ENCODE assay signal across 8 mouse cellular contexts in the genomic region with DNA sequence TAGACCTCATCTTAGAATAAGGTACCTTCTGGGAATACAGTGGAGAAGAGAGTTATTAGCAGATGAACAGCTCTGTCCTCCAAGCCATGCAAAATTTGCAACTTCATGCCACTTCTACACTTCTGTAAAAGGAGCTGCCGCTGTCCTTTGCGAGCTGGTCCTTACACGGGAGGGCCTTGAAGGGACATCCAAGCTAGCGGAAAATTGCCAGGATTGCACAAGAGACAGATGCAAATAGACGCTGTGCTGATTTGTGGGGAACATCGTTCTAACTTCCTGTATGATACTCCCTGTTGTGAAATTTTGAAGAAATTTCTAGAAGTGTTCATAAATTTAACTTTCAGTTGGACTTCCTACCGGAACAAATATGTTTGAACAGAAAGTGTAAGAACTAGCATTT.
DNase-seq lines count a peak whose midpoint lies in the region; ATAC-seq and TF ChIP-seq lines count a peak whose summit lies in the region.

No protein-coding gene starts in this region.

- no peak for TF ChIP-seq CTCF in liver, postnatal 0 days (IDR thresholded peaks at IDR 0.05; ENCODE audit: low read depth)

- no peak overlapping the region for H3K27ac ChIP-seq in heart, embryonic 12.5 days (ENCODE audit: poor library complexity, severe bottlenecking)
- H3K27ac ChIP-seq in liver, postnatal 0 days (ENCODE audit: low read depth) = no peak overlapping the region
- no peak overlapping the region for H3K27ac ChIP-seq in forebrain, embryonic 11.5 days (ENCODE audit: low read depth, low read length)

- 86% methylated on average over 7 of the region's 7 CpGs for WGBS in heart, embryonic 12.5 days
- 65% methylated on average over 7 of the region's 7 CpGs for WGBS in liver, postnatal 0 days (ENCODE audit: insufficient replicate concordance)
- WGBS in forebrain, embryonic 11.5 days = 94% methylated on average over 7 of the region's 7 CpGs

- peak; percentile 33; the same call in 1 of the 2 replicates for TF ChIP-seq EP300 in liver, postnatal 0 days (IDR thresholded peaks at IDR 0.05; ENCODE audit: low read depth)

- H3K4me3 ChIP-seq in heart, embryonic 12.5 days = no peak overlapping the region
- no peak overlapping the region for H3K4me3 ChIP-seq in liver, postnatal 0 days (ENCODE audit: low read depth, low read length)
- H3K4me3 ChIP-seq in forebrain, embryonic 11.5 days (ENCODE audit: low read depth, low read length) = no peak overlapping the region

- no peak overlapping the region for H3K4me2 ChIP-seq in heart, embryonic 12.5 days
- no peak overlapping the region for H3K4me2 ChIP-seq in liver, postnatal 0 days (ENCODE audit: low read depth, low read length)
- no peak overlapping the region for H3K4me2 ChIP-seq in forebrain, embryonic 11.5 days (ENCODE audit: low read depth, low read length, severe bottlenecking)

- DNase-seq in heart, adult 18-20 months = peak; percentile 37 to 77
- peak; percentile 92 for DNase-seq in 416B (ENCODE audit: low read depth)
- DNase-seq in liver, postnatal 0 days = peak; percentile 37
- DNase-seq in right cerebral cortex, postnatal 10 days (ENCODE audit: low spot score in 2 of 2) = no peak
- no peak for DNase-seq in forebrain, embryonic 11.5 days (ENCODE audit: low spot score)
- no peak for DNase-seq in right cerebral cortex, postnatal 4 days

- no peaks in the 10 kb centered on the region for H3K9me3 ChIP-seq in heart, embryonic 12.5 days (replicated peaks)
- no peaks in the 10 kb centered on the region for H3K9me3 ChIP-seq in liver, postnatal 0 days (ENCODE audit: low read length)
- H3K9me3 ChIP-seq in forebrain, embryonic 11.5 days (ENCODE audit: control insufficient read depth, low read length) = no peaks in the 10 kb centered on the region

- no peak overlapping the region for H3K9ac ChIP-seq in heart, embryonic 12.5 days
- no peak overlapping the region for H3K9ac ChIP-seq in liver, postnatal 0 days (replicated peaks)
- no peak overlapping the region for H3K9ac ChIP-seq in forebrain, embryonic 11.5 days (ENCODE audit: low read length)

- ATAC-seq in heart, embryonic 12.5 days (ENCODE audit: insufficient number of reproducible peaks, low FRiP score) = no peak
- ATAC-seq in common myeloid progenitor, adult 5-6 weeks (replicated peaks; ENCODE audit: low read depth, poor library complexity, severe bottlenecking) = peak; percentile 100
- peak; percentile 63; the same call in 1 of the 2 replicates for ATAC-seq in liver, postnatal 0 days
- no peak for ATAC-seq in forebrain, embryonic 11.5 days (replicated peaks; ENCODE audit: low FRiP score)

- H3K4me1 ChIP-seq in heart, embryonic 12.5 days (replicated peaks) = no peaks in the 10 kb centered on the region
- no peaks in the 10 kb centered on the region for H3K4me1 ChIP-seq in liver, postnatal 0 days (ENCODE audit: insufficient read depth)
- H3K4me1 ChIP-seq in forebrain, embryonic 11.5 days (replicated peaks; ENCODE audit: control insufficient read depth, insufficient read depth, low read length) = no peaks in the 10 kb centered on the region

- no peaks in the 10 kb centered on the region for H3K27me3 ChIP-seq in heart, embryonic 12.5 days (replicated peaks)
- H3K27me3 ChIP-seq in liver, postnatal 0 days (ENCODE audit: insufficient read depth, low read length) = no peaks in the 10 kb centered on the region
- H3K27me3 ChIP-seq in forebrain, embryonic 11.5 days (ENCODE audit: control insufficient read depth, insufficient read depth, low read length) = no peaks in the 10 kb centered on the region

- H3K36me3 ChIP-seq in heart, embryonic 12.5 days = no peaks in the 10 kb centered on the region
- H3K36me3 ChIP-seq in liver, postnatal 0 days (replicated peaks; ENCODE audit: insufficient read depth, low read length) = no peaks in the 10 kb centered on the region
- no peaks in the 10 kb centered on the region for H3K36me3 ChIP-seq in forebrain, embryonic 11.5 days (ENCODE audit: control insufficient read depth, insufficient read depth, low read length)

Comparison
In these comparisons a context has a peak if more than half of its experiments do, and no peak if none do; other contexts are left out.
1. DNase-seq: peak in heart, adult 18-20 months (2 of 2), 416B (single experiment) and liver, postnatal 0 days (single experiment); none in right cerebral cortex, postnatal 10 days (0 of 2), forebrain, embryonic 11.5 days (single experiment) and right cerebral cortex, postnatal 4 days (single experiment).
2. ATAC-seq: peak in common myeloid progenitor, adult 5-6 weeks (single experiment) and liver, postnatal 0 days (single experiment); none in heart, embryonic 12.5 days (single experiment) and forebrain, embryonic 11.5 days (single experiment).